Mouse (Mus musculus) limb, embryonic 15.5 days (tissue): Measurements from ENCODE around the gene Traf4. TPM values are rescaled to one million over a fixed set of nuclear protein-coding genes. Genes with fewer than 3 reads are reported as not detected.

Source experiments
- ATAC-seq: fragments of 200-750 bp; cut with Nextera tagmentation; 2 replicates; pipeline ENCODE4 v1.8.0; 2017; ENCODE audit warnings: low read depth, moderate TSS enrichment; ENCODE audit not compliant: insufficient number of reproducible peaks, low FRiP score, low TSS enrichment
- H3K27ac ChIP-seq: fragments of 300-500 bp; sonication (generic); 2 replicates; pipeline ENCODE4 v1.5.1; 2015; ENCODE audit warnings: moderate library complexity, mild to moderate bottlenecking, inconsistent platforms
- H3K27me3 ChIP-seq: fragments of 300-500 bp; sonication (generic); 2 replicates; pipeline ENCODE4 v1.6.1; 2015; ENCODE audit warnings: inconsistent platforms
- H3K36me3 ChIP-seq: fragments of 300-500 bp; sonication (generic); 2 replicates; pipeline ENCODE4 v1.6.1; 2015; ENCODE audit warnings: inconsistent platforms
- H3K4me1 ChIP-seq: fragments of 300-500 bp; sonication (generic); 2 replicates; pipeline ENCODE4 v1.6.1; 2015; ENCODE audit warnings: inconsistent platforms
- H3K4me2 ChIP-seq: fragments of 300-500 bp; sonication (generic); 2 replicates; pipeline ENCODE4 v1.6.1; 2015; ENCODE audit warnings: mild to moderate bottlenecking, inconsistent platforms
- H3K4me3 ChIP-seq: fragments of 300-500 bp; sonication (generic); 2 replicates; pipeline ENCODE4 v1.5.1; 2015; ENCODE audit warnings: mild to moderate bottlenecking, inconsistent platforms
- H3K9ac ChIP-seq: fragments of 300-500 bp; sonication (generic); 2 replicates; pipeline ENCODE4 v1.6.1; 2015; ENCODE audit warnings: inconsistent platforms
- H3K9me3 ChIP-seq: fragments of 300-500 bp; sonication (generic); 2 replicates; pipeline ENCODE4 v1.6.1; 2016; ENCODE audit warnings: inconsistent platforms
- WGBS: fragments of 180-500 bp; shearing (Covaris S2); methylation state at CpG from one replicate; pipeline ENCODE4 v1.1.7; 2015; 5-methylcytosine and 5-hydroxymethylcytosine counted together
- polyA plus RNA-seq: library from polyadenylated mRNA; unstranded; fragments of >200 nt; fragmentation: Nextera tagmentation; extraction: Ambion mirVana; gene quantifications from 2 replicates; pipeline ENCODE4 v1.2.1, GENCODE M21; 2015

Gene Traf4
- polyA plus RNA-seq, 1 experiment from 2014 or later = 65.6 TPM

DNA sequence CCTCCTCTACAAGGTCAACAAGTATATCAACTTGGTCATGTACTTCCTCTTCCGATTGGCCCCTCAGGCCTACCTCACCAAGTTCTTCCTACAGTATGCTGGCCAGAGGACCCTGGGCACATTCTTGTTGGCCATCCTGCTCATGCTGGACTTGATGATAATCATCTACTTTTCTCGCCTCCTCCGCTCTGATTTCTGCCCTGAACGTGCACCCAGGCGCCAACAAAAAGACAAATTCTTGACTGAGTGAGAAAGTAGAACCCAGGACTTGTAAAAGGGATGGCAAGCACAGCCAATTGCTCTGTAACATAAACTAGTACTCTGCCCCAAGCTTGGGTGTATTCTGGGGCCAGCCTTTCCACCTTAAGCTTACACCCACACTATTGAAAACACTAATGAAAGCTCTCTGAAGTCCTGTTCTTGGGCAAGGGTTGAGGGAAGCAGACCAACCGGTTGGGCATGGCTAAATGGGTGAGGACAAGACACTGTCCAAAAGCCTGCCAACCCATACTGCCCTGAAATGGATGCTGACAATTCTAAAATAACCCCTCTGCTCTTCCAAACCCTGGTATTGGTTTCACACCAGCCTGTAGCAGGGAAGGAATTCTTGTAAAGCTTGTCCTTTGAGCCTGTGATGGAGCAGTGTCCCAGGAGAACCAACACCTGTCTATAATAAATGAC is 14.8 kb upstream of the Traf4 start:
- Histone ChIP-seq H3K9me3 (no peaks in the 10 kb centered on the region), H3K27me3 (no peaks in the 10 kb centered on the region), H3K27ac (peak overlapping the region; percentile 7; the same call in 1 of the 2 replicates), H3K4me3 (no peak overlapping the region), H3K36me3 (peaks cover 28% of the 10 kb centered on the region), H3K9ac (no peak overlapping the region), H3K4me1 (peaks cover 50% of the 10 kb centered on the region), H3K4me2 (peak overlapping the region; percentile 83; the same call in 1 of the 2 replicates)
- WGBS = 74% methylated on average over 6 of the region's 6 CpGs
- no peak for ATAC-seq

DNA sequence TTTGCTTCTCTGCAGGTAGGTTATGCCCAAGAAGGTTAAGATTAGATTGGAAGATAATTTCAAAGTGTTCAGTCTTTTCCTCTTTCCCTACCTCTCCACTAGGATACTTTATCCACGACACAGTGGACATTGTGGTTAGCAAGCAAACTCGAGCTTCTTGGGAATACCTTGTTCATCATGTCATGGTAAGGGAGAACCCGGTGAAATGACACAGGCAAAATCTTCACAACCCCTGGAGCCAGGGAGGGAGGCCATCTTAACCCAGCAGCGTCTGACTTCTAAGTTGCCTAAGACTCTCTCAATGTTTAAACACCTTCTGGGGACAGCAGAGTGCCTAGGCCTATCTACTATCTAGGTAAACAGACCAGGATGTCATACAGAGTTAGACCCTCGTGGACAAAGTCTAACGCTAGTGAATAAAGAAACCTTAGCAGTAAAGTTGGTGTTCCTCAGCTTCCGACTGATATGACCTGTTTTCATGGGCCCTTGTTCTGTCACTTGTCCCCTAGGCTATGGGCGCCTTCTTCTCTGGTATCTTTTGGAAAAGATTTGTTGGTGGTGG is 14.1 kb upstream of the Traf4 start:
- no peaks in the 10 kb centered on the region for H3K27me3 ChIP-seq
- peak overlapping the region; percentile 97 for H3K27ac ChIP-seq
- H3K4me3 ChIP-seq = peak overlapping the region; percentile 73
- peaks cover 28% of the 10 kb centered on the region for H3K36me3 ChIP-seq
- no peaks in the 10 kb centered on the region for H3K9me3 ChIP-seq
- H3K4me2 ChIP-seq = peak overlapping the region; percentile 83
- H3K9ac ChIP-seq = peak overlapping the region; percentile 57; the same call in 1 of the 2 replicates
- peaks cover 50% of the 10 kb centered on the region for H3K4me1 ChIP-seq
- 26% methylated on average over 8 of the region's 8 CpGs for WGBS
- no peak for ATAC-seq

DNA sequence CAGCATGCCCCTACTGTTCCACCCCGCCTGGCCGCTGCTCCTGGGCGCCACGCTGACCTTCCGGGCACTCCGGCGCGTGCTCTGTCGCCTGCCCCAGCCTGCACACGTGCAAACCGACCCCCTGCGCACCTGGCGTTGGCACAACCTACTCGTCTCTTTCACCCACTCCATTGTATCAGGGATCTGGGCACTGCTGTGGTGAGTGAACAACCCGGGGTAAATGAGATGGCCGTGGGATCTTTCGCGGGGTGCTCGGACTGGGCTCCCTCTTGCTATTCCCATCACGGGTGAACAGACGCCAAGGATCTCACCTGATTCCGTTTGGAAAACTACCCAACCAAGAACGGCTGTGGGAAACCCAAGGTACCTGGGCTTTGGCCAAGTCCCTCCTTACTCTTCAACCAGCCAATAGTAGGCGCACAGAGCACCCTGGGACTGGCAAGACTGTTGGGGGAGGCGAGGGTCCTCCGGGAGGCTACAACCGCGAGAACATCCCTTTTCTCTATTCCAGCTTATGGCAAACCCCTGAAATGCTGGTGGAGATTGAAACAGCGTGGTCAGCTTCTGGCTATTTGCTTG is 13.6 kb upstream of the Traf4 start:
- Histone ChIP-seq H3K27me3 (no peaks in the 10 kb centered on the region), H3K4me1 (peaks cover 46% of the 10 kb centered on the region), H3K9ac (peak overlapping the region; percentile 57), H3K36me3 (peaks cover 28% of the 10 kb centered on the region), H3K9me3 (no peaks in the 10 kb centered on the region), H3K4me2 (peak overlapping the region; percentile 83), H3K4me3 (peak overlapping the region; percentile 73), H3K27ac (peak overlapping the region; percentile 97)
- peak; percentile 0; the same call in 1 of the 2 replicates for ATAC-seq
- WGBS = under 1% methylated on average over 29 of the region's 29 CpGs

DNA sequence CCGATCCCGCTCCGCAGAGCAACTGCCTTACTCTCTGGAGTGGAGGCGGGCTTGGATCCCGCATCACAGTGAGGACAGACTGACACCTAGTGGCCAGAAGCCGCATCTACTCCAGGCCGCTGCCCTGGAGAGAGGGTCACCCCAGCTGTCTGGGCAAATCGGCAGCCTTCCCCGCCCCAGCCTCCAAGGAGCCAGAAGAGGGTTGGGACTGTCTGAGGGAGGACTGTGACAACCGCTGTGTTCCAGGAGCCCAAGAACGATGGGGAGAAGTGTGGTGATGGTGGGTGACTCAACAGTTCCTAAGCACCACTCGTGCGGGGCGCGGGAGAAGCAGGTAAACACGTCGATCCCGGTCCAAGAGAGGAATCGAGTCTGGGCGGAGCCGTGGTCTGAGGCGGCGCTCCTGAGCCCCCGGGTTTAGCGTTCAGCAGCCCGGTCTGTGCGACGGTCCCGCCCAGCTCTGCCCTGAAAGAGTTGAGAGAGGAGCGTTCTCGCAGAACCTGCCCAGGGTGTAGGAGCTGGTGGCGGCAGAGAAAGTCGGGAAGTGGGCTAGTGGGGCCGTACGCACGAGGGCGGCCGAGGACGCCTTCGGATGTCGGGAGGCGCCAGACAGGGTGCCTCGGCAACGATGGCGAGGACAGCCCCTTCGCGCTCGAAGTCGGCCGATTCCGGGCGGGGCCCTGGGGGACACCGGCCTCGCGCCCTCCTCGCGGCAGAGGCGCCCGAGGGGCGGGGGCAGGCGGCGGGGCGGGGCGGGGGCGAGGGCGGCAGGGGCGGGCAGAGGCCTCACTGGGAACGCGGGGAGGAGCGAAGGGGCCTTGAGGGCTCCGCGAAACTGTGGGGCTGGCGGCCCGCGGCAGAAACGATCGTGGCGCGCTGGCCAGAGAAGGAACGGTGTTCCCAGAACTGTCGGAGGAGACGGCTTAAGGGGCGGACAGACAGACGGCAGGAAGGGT is 12.8 kb upstream of the Traf4 start:
- Histone ChIP-seq H3K36me3 (peaks cover 28% of the 10 kb centered on the region), H3K4me1 (peaks cover 44% of the 10 kb centered on the region), H3K27me3 (no peaks in the 10 kb centered on the region), H3K9me3 (no peaks in the 10 kb centered on the region), H3K9ac (peak overlapping the region; percentile 57), H3K27ac (peak overlapping the region; percentile 97), H3K4me2 (peak overlapping the region; percentile 83), H3K4me3 (peak overlapping the region; percentile 73)
- WGBS = under 1% methylated on average over 84 of the region's 84 CpGs
- ATAC-seq = peak; percentile 83

DNA sequence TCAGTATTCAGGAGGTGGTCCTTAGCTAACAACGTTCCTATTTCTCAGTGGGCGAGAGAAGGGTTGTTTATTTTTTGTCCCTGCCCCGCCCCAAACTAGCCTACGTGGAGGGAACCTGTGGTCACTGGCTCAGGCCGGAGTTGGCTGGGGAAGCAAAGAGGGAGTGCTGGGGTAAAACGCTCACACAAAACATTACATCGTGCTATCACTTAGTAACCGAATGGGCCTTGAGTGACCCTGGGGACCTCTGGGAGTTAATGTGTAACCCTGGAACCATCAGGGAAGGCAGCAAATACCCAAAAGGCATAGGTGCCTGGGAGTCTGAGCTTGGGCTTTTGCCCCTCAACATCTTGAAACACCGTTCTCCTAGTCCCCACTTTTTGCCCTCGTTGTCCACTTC is 12.0 kb upstream of the Traf4 start:
- ATAC-seq = no peak
- Histone ChIP-seq H3K4me1 (peaks cover 44% of the 10 kb centered on the region), H3K4me2 (peak overlapping the region; percentile 83), H3K27me3 (no peaks in the 10 kb centered on the region), H3K27ac (peak overlapping the region; percentile 97), H3K4me3 (peak overlapping the region; percentile 73), H3K36me3 (peaks cover 32% of the 10 kb centered on the region), H3K9ac (peak overlapping the region; percentile 33; the same call in 1 of the 2 replicates), H3K9me3 (no peaks in the 10 kb centered on the region)
- under 1% methylated on average over 10 of the region's 10 CpGs for WGBS

DNA sequence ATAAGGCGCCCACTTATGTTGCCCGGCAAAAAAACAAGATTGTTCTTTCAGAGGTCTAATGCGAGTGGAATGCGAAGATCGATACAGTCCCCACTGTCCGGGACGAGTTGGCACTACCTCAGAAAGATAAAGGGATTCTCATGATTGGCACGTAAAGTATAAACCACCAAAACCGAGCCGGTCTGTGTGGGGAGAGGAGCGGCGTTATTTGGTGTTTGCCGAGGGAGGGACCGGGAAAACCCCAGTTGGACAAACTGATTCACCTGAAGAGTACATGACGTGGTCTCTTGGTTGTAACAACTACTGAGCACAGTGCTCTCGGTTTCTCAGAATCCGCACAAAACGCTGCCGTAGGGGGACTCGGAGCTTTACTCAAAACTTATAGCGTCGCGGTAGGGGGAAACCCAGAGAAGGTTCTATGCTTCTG is 11.5 kb upstream of the Traf4 start:
- Histone ChIP-seq H3K9ac (peak overlapping the region; percentile 33; the same call in 1 of the 2 replicates), H3K9me3 (no peaks in the 10 kb centered on the region), H3K27ac (peak overlapping the region; percentile 97), H3K27me3 (no peaks in the 10 kb centered on the region), H3K4me2 (peak overlapping the region; percentile 83), H3K4me3 (peak overlapping the region; percentile 73), H3K36me3 (peaks cover 34% of the 10 kb centered on the region), H3K4me1 (peaks cover 39% of the 10 kb centered on the region)
- WGBS = under 1% methylated on average over 23 of the region's 23 CpGs
- ATAC-seq = no peak

DNA sequence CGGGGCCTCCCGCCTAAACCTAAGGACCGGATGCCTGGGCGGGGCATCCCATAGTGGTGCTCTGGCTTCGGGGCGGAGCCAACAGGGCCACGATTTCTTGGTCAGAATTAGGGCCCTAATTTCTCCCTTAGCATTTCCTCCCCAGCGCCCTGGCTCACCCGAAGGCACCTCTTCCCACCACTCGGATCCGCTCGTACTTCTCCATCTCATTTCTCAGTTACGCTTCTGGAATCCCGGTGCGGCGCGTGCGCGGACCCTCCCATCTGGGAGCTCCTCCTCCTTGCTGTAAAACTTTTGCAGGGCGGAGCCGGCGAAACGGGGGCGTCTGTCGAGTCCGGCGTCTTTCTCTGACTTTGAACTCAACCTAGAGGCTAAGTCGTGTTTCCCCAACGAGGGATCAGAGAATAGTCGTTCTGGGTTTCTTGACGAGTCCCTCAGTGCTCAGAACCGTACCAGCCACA is 11.0 kb upstream of the Traf4 start, which contains the start of the genes Nek8 and Tlcd1:
Gene Nek8 (minus strand): TSS at position 274 of the 461 bp plus-strand sequence.
Gene Tlcd1 (plus strand): TSS at position 310 of the 461 bp plus-strand sequence.
- peak within 1 kb of the TSS; percentile 97 for H3K27ac ChIP-seq
- H3K4me1 ChIP-seq = peaks cover 36% of the 10 kb centered on the region
- under 1% methylated on average over 32 of the region's 32 CpGs for WGBS

DNA sequence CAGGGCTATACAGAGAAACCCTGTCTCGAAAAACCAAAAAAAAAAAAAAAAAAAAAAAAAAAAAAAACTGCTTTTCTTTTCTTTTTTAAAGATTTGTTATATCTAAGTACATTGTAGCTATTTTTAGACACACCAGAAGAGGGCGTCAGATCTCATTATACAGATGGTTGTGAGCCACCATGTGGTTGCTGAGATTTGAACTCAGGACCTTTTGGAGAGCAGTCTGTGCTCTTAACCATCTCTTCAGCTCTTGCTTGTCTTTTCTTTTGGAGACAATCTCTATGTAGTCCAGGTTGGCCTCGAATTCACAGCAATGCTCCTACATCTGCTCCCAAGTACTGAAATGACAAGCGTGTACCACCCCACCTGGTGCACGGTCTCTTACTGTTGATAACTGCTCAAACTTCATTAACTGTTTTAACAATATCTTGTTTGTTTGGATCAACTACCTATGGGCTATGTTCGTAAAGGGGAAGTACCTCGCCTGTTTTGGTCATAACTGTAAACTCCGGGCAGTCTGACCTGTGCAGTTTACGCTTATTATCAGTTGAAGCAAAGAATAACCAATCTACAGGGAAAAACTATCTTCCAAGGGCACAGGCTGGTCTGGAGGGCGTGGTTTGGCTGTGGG is 10.5 kb upstream of the Traf4 start:
- Histone ChIP-seq H3K4me3 (peak overlapping the region; percentile 73), H3K9me3 (no peaks in the 10 kb centered on the region), H3K4me2 (peak overlapping the region; percentile 83), H3K27me3 (no peaks in the 10 kb centered on the region), H3K36me3 (peaks cover 24% of the 10 kb centered on the region), H3K9ac (peak overlapping the region; percentile 33; the same call in 1 of the 2 replicates), H3K4me1 (peaks cover 33% of the 10 kb centered on the region), H3K27ac (peak overlapping the region; percentile 97)
- 4% methylated on average over 9 of the region's 10 CpGs for WGBS
- ATAC-seq = no peak

More for the DNA sequence above, 11.0 kb upstream of the Traf4 start, which contains the start of the genes Nek8 and Tlcd1:
- peak; percentile 66 for ATAC-seq
- H3K4me3 ChIP-seq = peak within 1 kb of the TSS; percentile 73
- H3K27me3 ChIP-seq = no peaks in the 10 kb centered on the region
- peak within 1 kb of the TSS; percentile 33; the same call in 1 of the 2 replicates for H3K9ac ChIP-seq
- no peaks in the 10 kb centered on the region for H3K9me3 ChIP-seq
- peak within 1 kb of the TSS; percentile 83 for H3K4me2 ChIP-seq
- H3K36me3 ChIP-seq = peaks cover 29% of the 10 kb centered on the region

DNA sequence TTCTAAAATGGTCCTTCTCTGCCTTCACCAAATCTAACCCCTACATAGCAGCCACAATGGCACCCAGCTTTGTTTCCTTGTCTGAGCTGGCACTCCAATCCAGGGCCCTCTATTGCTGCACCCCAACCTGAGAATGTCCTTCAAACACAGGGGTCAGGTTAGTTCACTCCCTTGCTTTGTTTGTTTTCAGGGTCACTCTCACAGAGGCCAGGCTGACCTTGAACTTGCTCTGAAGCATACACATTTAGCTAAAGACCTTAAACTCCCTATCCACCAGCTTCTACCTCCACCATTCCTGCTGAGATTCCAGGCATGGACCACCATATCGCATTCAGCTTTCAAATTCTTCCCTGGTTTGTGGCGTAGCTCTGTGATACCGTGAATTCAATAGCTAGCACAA is 9.1 kb upstream of the Traf4 start:
- no peaks in the 10 kb centered on the region for H3K27me3 ChIP-seq
- no peak overlapping the region for H3K4me3 ChIP-seq
- no peak overlapping the region for H3K27ac ChIP-seq
- H3K9ac ChIP-seq = no peak overlapping the region
- no peak for ATAC-seq
- H3K4me1 ChIP-seq = peaks cover 21% of the 10 kb centered on the region
- H3K4me2 ChIP-seq = no peak overlapping the region
- no peaks in the 10 kb centered on the region for H3K9me3 ChIP-seq
- H3K36me3 ChIP-seq = peaks cover 17% of the 10 kb centered on the region
- 76% methylated on average over 3 of the region's 3 CpGs for WGBS

DNA sequence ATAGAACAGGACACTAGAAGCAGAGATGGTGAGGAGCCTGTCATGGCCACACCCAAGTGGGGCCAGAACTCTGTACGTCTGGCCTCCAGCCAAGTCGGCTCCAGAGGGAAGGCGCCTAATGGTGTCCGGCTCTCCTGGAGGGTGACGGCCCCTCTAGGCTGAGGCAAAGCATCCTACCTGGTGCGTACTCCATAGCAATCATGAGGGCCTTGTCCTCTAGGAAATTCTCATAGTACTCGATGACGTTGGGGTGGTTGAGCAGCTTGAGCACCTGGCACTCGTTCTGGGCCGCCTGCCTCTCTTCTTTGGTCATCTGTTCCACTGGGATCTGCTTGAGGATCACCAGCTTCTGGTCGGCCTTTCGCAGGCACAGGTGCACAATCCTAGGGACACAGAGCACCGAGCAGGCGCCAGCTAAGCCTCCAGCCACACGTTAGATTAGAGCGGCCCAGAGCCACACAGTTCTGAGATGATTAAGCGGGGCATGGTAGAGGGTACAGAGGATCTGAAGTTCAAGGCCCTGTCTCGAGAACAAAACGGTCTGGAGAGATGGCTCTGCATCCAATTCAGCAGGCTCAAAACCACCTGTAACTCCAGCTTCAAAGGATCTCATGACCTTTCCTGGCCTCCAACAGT is 7.5 kb upstream of the Traf4 start:
- no peak overlapping the region for H3K9ac ChIP-seq
- H3K4me3 ChIP-seq = no peak overlapping the region
- no peaks in the 10 kb centered on the region for H3K27me3 ChIP-seq
- no peak overlapping the region for H3K27ac ChIP-seq
- ATAC-seq = no peak
- H3K36me3 ChIP-seq = peaks cover 15% of the 10 kb centered on the region
- peaks cover 18% of the 10 kb centered on the region for H3K4me1 ChIP-seq
- H3K9me3 ChIP-seq = no peaks in the 10 kb centered on the region
- WGBS = 84% methylated on average over 19 of the region's 19 CpGs
- H3K4me2 ChIP-seq = no peak overlapping the region
